In genomic region chr6:95469521-95469920, GRCm38 (mm10) we compare ENCODE assay signal across 12 mouse cellular contexts.
A peak's percentile ranks its signal among the peaks of the same experiment; 100 is the strongest.
DNase-seq lines count a peak whose midpoint lies in the region; ATAC-seq lines count a peak whose summit lies in the region.
"Had no signal": no experiment of that assay in that cellular context is flagged by ENCODE, and none has a peak within 500 bp of the region (broad histone marks: within the 10 kb centered on the region; RNA-seq: fewer than 3 reads in every experiment).

No protein-coding gene starts in this region.

- H3K4me3 ChIP-seq in forebrain, embryonic 12.5 days (replicated peaks), result no peak overlapping the region
- no peak overlapping the region for H3K4me3 ChIP-seq in forebrain, embryonic 10.5 days
- H3K4me3 ChIP-seq in lung, embryonic 16.5 days (ENCODE audit: low read length), result no peak overlapping the region
- no peak overlapping the region for H3K4me3 ChIP-seq in hindbrain, embryonic 16.5 days (ENCODE audit: low read length)
- H3K4me3 ChIP-seq: gastrocnemius, adult 2 months; layer of hippocampus, adult 2 months had no signal

- DNase-seq in forebrain, embryonic 10.5 days (ENCODE audit: extremely low spot score, low spot score), result no peak
- no peak for DNase-seq in lung, adult 18-20 months
- peak; percentile 30 for DNase-seq in brain, embryonic 18.5 days (ENCODE audit: low read depth, low spot score)
- DNase-seq in adrenal gland, postnatal 36 days, result no peak
- no peak for DNase-seq in adrenal gland, adult 8-10 months
- DNase-seq: cerebellum, adult 11 months; gastrocnemius, adult 2 months had no signal

- no peak overlapping the region for H3K9ac ChIP-seq in forebrain, embryonic 12.5 days
- H3K9ac ChIP-seq in lung, embryonic 16.5 days (ENCODE audit: low read length), result no peak overlapping the region
- H3K9ac ChIP-seq in hindbrain, embryonic 16.5 days (ENCODE audit: low read depth, low read length), result no peak overlapping the region

- H3K4me1 ChIP-seq in forebrain, embryonic 12.5 days, result peaks cover 9% of the 10 kb centered on the region
- H3K4me1 ChIP-seq in forebrain, embryonic 10.5 days, result peaks cover 6% of the 10 kb centered on the region
- peaks cover 4% of the 10 kb centered on the region; the same call in 1 of the 2 replicates for H3K4me1 ChIP-seq in lung, embryonic 16.5 days (replicated peaks; ENCODE audit: control insufficient read depth, insufficient read depth, low read length)
- no peaks in the 10 kb centered on the region; the same call in 1 of the 2 replicates for H3K4me1 ChIP-seq in hindbrain, embryonic 16.5 days (ENCODE audit: control insufficient read depth, insufficient read depth, low read depth, low read length)

- 44% methylated on average over 7 of the region's 7 CpGs for WGBS in forebrain, embryonic 12.5 days
- WGBS in forebrain, embryonic 10.5 days, result 68% methylated on average over 7 of the region's 7 CpGs
- 29% methylated on average over 7 of the region's 7 CpGs for WGBS in lung, embryonic 16.5 days
- 47% methylated on average over 7 of the region's 7 CpGs for WGBS in hindbrain, embryonic 16.5 days

- no peaks in the 10 kb centered on the region for H3K27me3 ChIP-seq in forebrain, embryonic 12.5 days
- H3K27me3 ChIP-seq in forebrain, embryonic 10.5 days (ENCODE audit: poor library complexity, severe bottlenecking), result no peaks in the 10 kb centered on the region
- H3K27me3 ChIP-seq in lung, embryonic 16.5 days (ENCODE audit: control insufficient read depth, insufficient read depth, low read depth, low read length), result no peaks in the 10 kb centered on the region
- H3K27me3 ChIP-seq in hindbrain, embryonic 16.5 days (replicated peaks; ENCODE audit: control insufficient read depth, insufficient read depth, low read length), result no peaks in the 10 kb centered on the region

- no peak overlapping the region for H3K4me2 ChIP-seq in forebrain, embryonic 12.5 days
- no peak overlapping the region for H3K4me2 ChIP-seq in lung, embryonic 16.5 days (ENCODE audit: low read depth, low read length)
- no peak overlapping the region for H3K4me2 ChIP-seq in hindbrain, embryonic 16.5 days (ENCODE audit: low read length)

- H3K9me3 ChIP-seq in forebrain, embryonic 12.5 days, result no peaks in the 10 kb centered on the region
- no peaks in the 10 kb centered on the region for H3K9me3 ChIP-seq in forebrain, embryonic 10.5 days
- H3K9me3 ChIP-seq in lung, embryonic 16.5 days (ENCODE audit: control insufficient read depth, low read length), result no peaks in the 10 kb centered on the region
- H3K9me3 ChIP-seq in hindbrain, embryonic 16.5 days (ENCODE audit: control insufficient read depth, low read length), result no peaks in the 10 kb centered on the region

- no peaks in the 10 kb centered on the region for H3K36me3 ChIP-seq in forebrain, embryonic 12.5 days (replicated peaks)
- peaks cover 4% of the 10 kb centered on the region for H3K36me3 ChIP-seq in forebrain, embryonic 10.5 days (replicated peaks)
- H3K36me3 ChIP-seq in lung, embryonic 16.5 days (ENCODE audit: control insufficient read depth, insufficient read depth, low read length), result peaks cover 2% of the 10 kb centered on the region; the same call in 1 of the 2 replicates
- H3K36me3 ChIP-seq in hindbrain, embryonic 16.5 days (ENCODE audit: control insufficient read depth, insufficient read depth, low read length), result no peaks in the 10 kb centered on the region

- ATAC-seq in forebrain, embryonic 12.5 days (ENCODE audit: low FRiP score), result peak; percentile 64; the same call in 1 of the 2 replicates
- peak; percentile 60 for ATAC-seq in lung, embryonic 16.5 days (ENCODE audit: low read depth)
- ATAC-seq in hindbrain, embryonic 16.5 days, result peak; percentile 61
- ATAC-seq: intestine, embryonic 16.5 days had no signal

- H3K27ac ChIP-seq in forebrain, embryonic 12.5 days, result no peak overlapping the region
- H3K27ac ChIP-seq in forebrain, embryonic 10.5 days, result no peak overlapping the region
- no peak overlapping the region for H3K27ac ChIP-seq in lung, embryonic 16.5 days (ENCODE audit: low read length)
- no peak overlapping the region for H3K27ac ChIP-seq in hindbrain, embryonic 16.5 days (ENCODE audit: low read depth, low read length)
- H3K27ac ChIP-seq: gastrocnemius, adult 2 months; layer of hippocampus, adult 2 months had no signal
